Mouse (Mus musculus) adrenal gland, adult 8-10 months (tissue): ENCODE results near the gene Atxn2. TPM values are rescaled to one million over a fixed set of nuclear protein-coding genes. Genes with fewer than 3 reads are reported as not detected.
A peak's percentile ranks its signal among the peaks of the same experiment; 100 is the strongest.

Source experiments
- DNase-seq: peaks from one replicate; pipeline ENCODE4 v3.0.0; 2022
- total RNA-seq, 4 experiments: library from RNA; stranded (reverse); gene quantifications; 2 replicates each; pipeline ENCODE4 v1.2.4; 2022

Gene Atxn2
- total RNA-seq, 4 experiments from 2014 or later: 177 to 211 (median 197) TPM

- no peak for DNase-seq
These were observed 55.1 kb downstream of the Atxn2 start for GRCm38 (mm10) chr5:121766038-121766773.

- DNase-seq: no peak
These were observed 56.4 kb downstream of the Atxn2 start for GRCm38 (mm10) chr5:121767564-121767963.

GRCm38 (mm10) chr5:121769827-121770226 lies 58.7 kb downstream of the Atxn2 start:
- DNase-seq: no peak

- DNase-seq: no peak
These were observed 60.5 kb downstream of the Atxn2 start for GRCm38 (mm10) chr5:121771611-121772010.

- no peak for DNase-seq
These were observed 67.5 kb downstream of the Atxn2 start for GRCm38 (mm10) chr5:121778485-121779119.

GRCm38 (mm10) chr5:121780180-121780579 lies 69.0 kb downstream of the Atxn2 start:
- no peak for DNase-seq

GRCm38 (mm10) chr5:121782467-121782866 lies 71.3 kb downstream of the Atxn2 start:
- no peak for DNase-seq

GRCm38 (mm10) chr5:121783862-121784500 lies 72.8 kb downstream of the Atxn2 start:
- DNase-seq: peak; percentile 47

- no peak for DNase-seq
These were observed 79.9 kb downstream of the Atxn2 start for GRCm38 (mm10) chr5:121791026-121791425.

GRCm38 (mm10) chr5:121795800-121796199 lies 84.7 kb downstream of the Atxn2 start:
- no peak for DNase-seq

GRCm38 (mm10) chr5:121798447-121798846 lies 87.3 kb downstream of the Atxn2 start:
- no peak for DNase-seq

- no peak for DNase-seq
These were observed 96.0 kb downstream of the Atxn2 start for GRCm38 (mm10) chr5:121807186-121807585.

- DNase-seq: no peak
These were observed 97.1 kb downstream of the Atxn2 start for GRCm38 (mm10) chr5:121808202-121808601.

GRCm38 (mm10) chr5:121809667-121810224 lies 98.6 kb downstream of the Atxn2 start:
- DNase-seq: no peak

- DNase-seq: no peak
These were observed 99.4 kb downstream of the Atxn2 start for GRCm38 (mm10) chr5:121810331-121811151.

GRCm38 (mm10) chr5:121811485-121811931 lies 100.4 kb downstream of the Atxn2 start:
- DNase-seq: no peak

- DNase-seq: no peak
These were observed 101.5 kb downstream of the Atxn2 start for GRCm38 (mm10) chr5:121812526-121813243.

GRCm38 (mm10) chr5:121813744-121814143 lies 102.6 kb downstream of the Atxn2 start:
- DNase-seq: no peak

GRCm38 (mm10) chr5:121815067-121815466 lies 103.9 kb downstream of the Atxn2 start:
- no peak for DNase-seq

GRCm38 (mm10) chr5:121815867-121816380 lies 104.8 kb downstream of the Atxn2 start:
- DNase-seq: no peak

GRCm38 (mm10) chr5:121816611-121817010 lies 105.5 kb downstream of the Atxn2 start:
- no peak for DNase-seq
